Comparison of ENCODE assay signal across 8 mouse cellular contexts in genomic region chr5:148927717-148928223, GRCm38 (mm10). TPM values are rescaled to one million over a fixed set of nuclear protein-coding genes. Genes with fewer than 3 reads are reported as not detected.
DNase-seq lines count a peak whose midpoint lies in the region; ATAC-seq and TF ChIP-seq lines count a peak whose summit lies in the region.

No protein-coding gene starts in this region.

- peak overlapping the region; percentile 87 for H3K9ac ChIP-seq in liver, embryonic 12.5 days

- TF ChIP-seq CTCF in gastrocnemius, adult 2 months (IDR thresholded peaks at IDR 0.05): no peak
- TF ChIP-seq CTCF in spleen, adult 2 months (IDR thresholded peaks at IDR 0.05; ENCODE audit: extremely low read depth, insufficient read depth, insufficient read length, insufficient replicate concordance): no peak

- H3K4me1 ChIP-seq in spleen, adult 2 months (ENCODE audit: control insufficient read depth, insufficient read depth, insufficient read length): no peaks in the 10 kb centered on the region
- H3K4me1 ChIP-seq in liver, embryonic 12.5 days: peaks cover 67% of the 10 kb centered on the region

- DNase-seq in gastrocnemius, adult 2 months: no peak
- no peak for DNase-seq in gastrocnemius, postnatal 10 days
- DNase-seq in spleen, adult 2 months (ENCODE audit: low read depth in 1 of 2, low spot score in 2 of 2): no peak
- no peak for DNase-seq in spleen, postnatal 14 days (ENCODE audit: low spot score in 2 of 2)
- DNase-seq in frontal cortex, adult 2 months (ENCODE audit: extremely low spot score in 1 of 2, low spot score in 1 of 2): no peak
- DNase-seq in right cerebral cortex, postnatal 14 days: no peak

- no peaks in the 10 kb centered on the region for H3K36me3 ChIP-seq in spleen, adult 2 months (ENCODE audit: control insufficient read depth, insufficient read depth, low read length)
- H3K36me3 ChIP-seq in liver, embryonic 12.5 days: peaks cover 31% of the 10 kb centered on the region

- peak overlapping the region; percentile 91 for H3K4me3 ChIP-seq in gastrocnemius, adult 2 months
- H3K4me3 ChIP-seq in spleen, adult 2 months (ENCODE audit: extremely low read depth, insufficient read depth, insufficient read length): peak overlapping the region; percentile 70; the same call in 1 of the 2 replicates
- H3K4me3 ChIP-seq in liver, embryonic 12.5 days: peak overlapping the region; percentile 80

- ATAC-seq in liver, embryonic 12.5 days: no peak
- no peak for ATAC-seq in granulocyte monocyte progenitor cell, adult 5-6 weeks (replicated peaks; ENCODE audit: poor library complexity, severe bottlenecking)

- no peaks in the 10 kb centered on the region for H3K27me3 ChIP-seq in spleen, adult 2 months (ENCODE audit: control insufficient read depth, insufficient read depth, low read length)
- no peaks in the 10 kb centered on the region for H3K27me3 ChIP-seq in liver, embryonic 12.5 days (replicated peaks)

- H3K4me2 ChIP-seq in liver, embryonic 12.5 days: peak overlapping the region; percentile 95

- H3K27ac ChIP-seq in gastrocnemius, adult 2 months: peak overlapping the region; percentile 97
- no peak overlapping the region for H3K27ac ChIP-seq in spleen, adult 2 months (ENCODE audit: insufficient read depth, low read length)
- peak overlapping the region; percentile 98 for H3K27ac ChIP-seq in liver, embryonic 12.5 days

- peaks cover 4% of the 10 kb centered on the region; the same call in 1 of the 2 replicates for H3K9me3 ChIP-seq in liver, embryonic 12.5 days (replicated peaks)

- TF ChIP-seq POLR2A in spleen, adult 2 months (IDR thresholded peaks at IDR 0.05; ENCODE audit: low read depth, low read length): no peak

- WGBS in spleen, adult 2 months: 46% methylated on average over 5 of the region's 5 CpGs
- 51% methylated on average over 5 of the region's 5 CpGs for WGBS in liver, embryonic 12.5 days (ENCODE audit: insufficient replicate concordance)

- intact Hi-C loops in gastrocnemius, adult 2 months (cut with DNase I): loop anchor here (5.0 kb wide), 1 partner anchor 125 kb away; no protein-coding TSS in a partner anchor

RNA-seq across cellular contexts. Expression of gene Katnal1, which starts 1.4 kb away (rescaled TPM):
- 1 to 10 TPM; 4.2 to 5.6 TPM for total RNA-seq in gastrocnemius, adult 2 months (2021)
- total RNA-seq in gastrocnemius, postnatal 10 days (2021): 1 to 10 TPM; 5.5 to 6.9 TPM
- 2.4 and 2.5 TPM in 2 replicates for polyA plus RNA-seq in spleen, adult 2 months (2012; rRNA removed)
- polyA plus RNA-seq in liver, embryonic 12.5 days (2016; fragmentation: Nextera tagmentation; extraction: Ambion mirVana): 18.3 and 18.9 TPM in 2 replicates
- 38.1 and 38.2 TPM in 2 replicates for polyA plus RNA-seq in frontal cortex, adult 2 months (2012; rRNA removed)
- 4.4 and 4.6 TPM in 2 replicates for total RNA-seq in granulocyte monocyte progenitor cell, adult 5-6 weeks (2014; fragmentation: Nextera tagmentation)
- total RNA-seq in granulocyte monocyte progenitor cell, adult 5-6 weeks (2017): 4.4 and 9.3 TPM in 2 replicates
